Mouse (Mus musculus) hindbrain, postnatal 0 days (tissue): ENCODE measurements around the gene BC016579. TPM values are rescaled to one million over a fixed set of nuclear protein-coding genes. Genes with fewer than 3 reads are reported as not detected.

ENCODE experiments used
- ATAC-seq: fragments of 200-750 bp; cut with Nextera tagmentation; 2 replicates; pipeline ENCODE4 v1.8.0; 2017; ENCODE audit warnings: mild to moderate bottlenecking, moderate TSS enrichment, moderate library complexity
- DNase-seq: peaks from one replicate; pipeline ENCODE4 v3.0.0-alpha.2; 2015; ENCODE audit warnings: low spot score
- H3K27ac ChIP-seq: fragments of 300-500 bp; sonication (generic); 2 replicates; pipeline ENCODE4 v1.5.1; 2014; ENCODE audit warnings: mild to moderate bottlenecking
- H3K27me3 ChIP-seq: fragments of 300-500 bp; sonication (generic); 2 replicates; pipeline ENCODE4 v1.6.1; 2014; ENCODE audit warnings: low read length, mixed read lengths; ENCODE audit not compliant: insufficient read depth
- H3K36me3 ChIP-seq: fragments of 300-500 bp; sonication (generic); 2 replicates; pipeline ENCODE4 v1.6.1; 2014; ENCODE audit warnings: low read length, mixed read lengths; ENCODE audit not compliant: insufficient read depth
- H3K4me1 ChIP-seq: fragments of 300-500 bp; sonication (generic); 2 replicates; pipeline ENCODE4 v1.6.1; 2014; ENCODE audit warnings: antibody characterized with exemption, low read length, mixed read lengths; ENCODE audit not compliant: insufficient read depth
- H3K4me2 ChIP-seq: fragments of 300-500 bp; sonication (generic); 2 replicates; pipeline ENCODE4 v1.6.1; 2014; ENCODE audit warnings: low read depth, mild to moderate bottlenecking, low read length, moderate library complexity, mixed read lengths
- H3K4me3 ChIP-seq: fragments of 300-500 bp; sonication (generic); 2 replicates; pipeline ENCODE4 v1.5.1; 2014; ENCODE audit warnings: low read length
- H3K9ac ChIP-seq: fragments of 300-500 bp; sonication (generic); replicated peaks from 2 replicates; pipeline ENCODE4 v1.6.1; 2014; ENCODE audit warnings: mild to moderate bottlenecking, low read length, moderate library complexity, mixed read lengths
- H3K9me3 ChIP-seq: fragments of 300-500 bp; sonication (generic); 2 replicates; pipeline ENCODE4 v1.6.1; 2016; ENCODE audit warnings: low read length, mixed read lengths
- CTCF ChIP-seq: IDR thresholded peaks from 2 replicates; pipeline ENCODE4 v1.5.1; 2016; ENCODE audit warnings: antibody characterized with exemption, control low read depth, low read depth
- WGBS: fragments of 180-500 bp; shearing (Covaris S2); extraction: QIAGEN DNeasy Blood & Tissue Kit; methylation state at CpG from one replicate; pipeline ENCODE4 v1.1.7; 2014; 5-methylcytosine and 5-hydroxymethylcytosine counted together
- polyA plus RNA-seq: library from polyadenylated mRNA; unstranded; fragments of >200 nt; fragmentation: Nextera tagmentation; extraction: Ambion mirVana; gene quantifications from 2 replicates; pipeline ENCODE4 v1.2.1, GENCODE M21; 2015
- total RNA-seq: library from RNA; depleted of rRNA; stranded (reverse); fragments of >200 nt; gene quantifications from 2 replicates; pipeline ENCODE4 v1.2.3, GENCODE M21; 2014; rRNA removed

BC016579 gene
- total and polyA plus RNA-seq, 2 experiments from 2014 or later: not detected

GRCm38 (mm10) chr16:45579883-45580282 is 74.0 kb downstream of the BC016579 start:
- 67% methylated on average over 12 of the region's 12 CpGs for WGBS
- Histone ChIP-seq H3K27ac (no peak overlapping the region), H3K4me1 (no peaks in the 10 kb centered on the region), H3K27me3 (no peaks in the 10 kb centered on the region), H3K9ac (no peak overlapping the region), H3K36me3 (no peaks in the 10 kb centered on the region), H3K4me3 (no peak overlapping the region), H3K4me2 (no peak overlapping the region), H3K9me3 (no peaks in the 10 kb centered on the region)
- no peak for ATAC-seq
- TF ChIP-seq CTCF: no peak
- no peak for DNase-seq

Other genes starting within 250 kb of the BC016579 start
- gene Cd200, start 245.0 kb downstream of the BC016579 start, total RNA-seq: 210 and 300 TPM in 2 replicates
- 354 and 385 TPM in 2 replicates for gene Cd200, start 245.0 kb downstream of the BC016579 start, polyA plus RNA-seq
- gene Gm609, start 161.1 kb downstream of the BC016579 start, total RNA-seq: not detected in 2 replicates
- gene Gm609, start 161.1 kb downstream of the BC016579 start, polyA plus RNA-seq: 0.05 TPM in 1 of 2 replicates, not detected in the other
- gene Gm17783, start 122.0 kb downstream of the BC016579 start, total RNA-seq: not detected in 2 replicates
- not detected in 2 replicates for gene Gm17783, start 122.0 kb downstream of the BC016579 start, polyA plus RNA-seq
- gene Slc9c1, start 118.8 kb downstream of the BC016579 start, total RNA-seq: not detected in 2 replicates
- not detected in 2 replicates for gene Slc9c1, start 118.8 kb downstream of the BC016579 start, polyA plus RNA-seq
- gene Gcsam, start 43.7 kb downstream of the BC016579 start, total RNA-seq: not detected in 2 replicates
- not detected in 2 replicates for gene Gcsam, start 43.7 kb downstream of the BC016579 start, polyA plus RNA-seq
- gene Tmprss7, start 39.6 kb upstream of the BC016579 start, total RNA-seq: 0.58 and 0.73 TPM in 2 replicates
- gene Tmprss7, start 39.6 kb upstream of the BC016579 start, polyA plus RNA-seq: 0.55 and 0.59 TPM in 2 replicates
- gene Tagln3, start 70.5 kb upstream of the BC016579 start, total RNA-seq: 190 and 198 TPM in 2 replicates
- 302 and 317 TPM in 2 replicates for gene Tagln3, start 70.5 kb upstream of the BC016579 start, polyA plus RNA-seq
- gene Abhd10, start 88.9 kb upstream of the BC016579 start, total RNA-seq: 19.0 and 21.7 TPM in 2 replicates
- 34.4 and 36.2 TPM in 2 replicates for gene Abhd10, start 88.9 kb upstream of the BC016579 start, polyA plus RNA-seq